Mouse (Mus musculus) activated CD4-positive, CD25-positive, alpha-beta regulatory T cell (primary cell): ENCODE measurements around the gene Smyd1. TPM values are rescaled to one million over a fixed set of nuclear protein-coding genes. Genes with fewer than 3 reads are reported as not detected.

Experiments used
- polyA plus RNA-seq, 2 experiments: library from polyadenylated mRNA; unstranded; fragments of 100-300 nt; shearing (Covaris generic); gene quantifications; one replicate each; pipeline ENCODE4 v1.2.1; 2017

Smyd1 gene
- polyA plus RNA-seq: not detected

DNA sequence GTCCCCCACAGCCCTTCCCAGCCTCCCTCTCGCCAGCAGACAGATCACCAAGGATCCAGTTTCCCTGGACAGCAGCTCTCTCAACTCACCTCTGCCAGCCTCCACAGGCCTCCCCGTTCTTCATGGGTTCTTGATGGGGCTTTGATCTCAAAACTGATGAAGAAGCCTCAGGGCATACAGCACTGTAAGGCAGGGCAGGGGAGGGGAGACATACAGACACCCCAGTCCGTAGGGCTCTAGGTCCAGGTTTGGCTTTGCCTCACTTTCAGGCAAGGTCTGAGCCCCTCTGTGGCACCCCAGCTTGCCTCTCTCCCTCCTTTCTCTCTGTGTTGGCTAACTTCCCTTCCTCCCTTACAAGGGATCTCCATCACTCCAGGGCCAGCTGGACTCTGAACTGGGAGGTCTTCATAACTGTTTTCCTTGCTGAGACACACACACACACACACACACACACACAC lies at the start of gene Smyd1:
Gene Smyd1, minus strand, starts transcription at position 408 of the 458 bp plus-strand sequence.

DNA sequence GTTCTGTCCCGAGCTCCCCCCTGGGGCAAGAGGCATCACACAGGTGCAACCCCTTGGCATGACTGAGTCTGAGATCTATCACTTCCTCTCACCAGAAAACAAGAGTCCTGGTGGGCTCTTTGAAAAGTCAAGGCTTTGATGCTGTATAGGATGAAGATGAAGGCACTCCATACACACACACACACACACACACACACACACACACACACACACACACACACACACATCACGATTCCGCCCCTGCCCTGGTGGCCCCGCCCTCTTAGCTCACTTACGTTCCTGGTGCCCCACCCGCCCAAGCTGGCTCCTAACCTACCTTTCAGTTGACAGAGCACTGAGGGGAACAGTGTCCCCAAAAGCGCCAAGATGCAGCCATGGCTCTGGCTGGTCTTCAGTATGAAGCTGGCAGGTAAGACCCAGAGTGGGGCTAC lies 473 bp upstream of the Smyd1 start, which contains the start of gene Cd8b1:
Gene Cd8b1, plus strand, starts transcription at position 298 of the 431 bp plus-strand sequence.

DNA sequence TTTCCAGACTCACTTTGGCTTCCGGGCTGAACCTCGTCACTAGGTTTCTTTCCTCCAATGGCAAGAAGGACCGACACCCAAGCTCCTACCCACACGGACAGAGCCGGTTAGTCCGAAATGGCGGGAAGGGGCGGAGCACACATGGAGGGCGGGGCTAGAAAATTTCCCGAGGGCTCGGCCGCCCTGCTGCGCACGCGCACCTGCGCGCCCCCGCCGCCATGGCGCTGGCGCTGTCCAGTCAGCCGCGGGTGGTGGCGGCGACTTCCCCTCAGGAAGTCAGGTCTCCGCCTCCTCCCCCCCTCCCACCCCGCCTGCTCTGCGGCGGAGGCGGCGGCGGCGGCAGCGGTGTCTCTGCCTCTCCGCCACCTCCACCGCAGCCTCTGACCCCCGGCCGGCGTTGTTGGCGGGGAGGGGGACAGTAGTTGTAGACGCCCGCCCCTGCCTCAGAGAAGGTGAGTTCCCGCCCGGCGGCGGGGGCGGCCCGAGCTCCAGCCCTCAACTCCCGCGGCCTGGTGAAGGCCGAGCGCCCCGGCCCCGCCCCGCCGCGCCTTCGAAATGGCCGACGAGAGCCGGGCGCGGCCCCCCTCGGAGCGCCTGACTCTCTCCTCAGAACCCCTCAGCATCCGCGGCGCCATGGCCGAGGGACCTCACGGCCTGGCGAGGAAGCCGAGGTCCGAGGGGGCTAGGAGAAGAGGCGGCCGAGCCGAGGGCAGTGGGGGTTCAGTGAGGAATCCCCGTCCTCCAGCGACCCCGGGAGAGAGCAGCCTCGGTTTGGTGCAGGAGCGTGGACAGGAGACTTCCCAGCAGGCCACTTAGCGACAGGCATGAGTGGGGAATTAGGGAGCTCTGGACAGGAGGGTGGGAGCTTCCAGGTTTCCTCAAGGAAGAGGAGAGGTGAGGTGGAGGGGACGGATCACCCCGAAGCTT lies 50.4 kb downstream of the Smyd1 start, which contains the start of gene Krcc1:
Gene Krcc1, plus strand, starts transcription at position 289 of the 927 bp plus-strand sequence.

DNA sequence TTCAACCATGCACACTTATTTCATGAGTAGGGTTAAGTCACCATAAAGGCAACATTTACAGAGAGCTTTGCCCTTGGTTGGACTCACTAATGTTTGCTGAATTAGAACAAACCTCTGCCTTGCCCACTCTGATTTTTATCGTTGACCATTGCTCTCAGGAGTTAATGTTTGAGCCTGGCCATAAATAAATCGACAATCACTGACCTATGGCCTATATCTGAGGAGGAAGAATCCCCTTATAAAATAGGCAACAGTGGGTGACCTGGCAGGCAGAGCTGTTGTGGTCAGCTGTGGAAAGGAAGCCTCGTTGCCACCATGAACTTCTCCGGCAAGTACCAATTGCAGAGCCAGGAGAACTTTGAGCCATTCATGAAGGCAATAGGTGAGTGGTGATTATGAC lies 122.4 kb downstream of the Smyd1 start, which contains the start of gene Fabp1:
Gene Fabp1, plus strand, starts transcription at position 216 of the 400 bp plus-strand sequence.

Other genes starting within 250 kb of the Smyd1 start
- 1 to 10 TPM; 2.4 to 4.1 TPM for gene Thnsl2, start 177.8 kb downstream of the Smyd1 start, polyA plus RNA-seq
- gene Fabp1, start 122.4 kb downstream of the Smyd1 start, polyA plus RNA-seq: not detected
- 10 to 100 TPM; 80.5 to 88.5 TPM for gene Krcc1, start 50.6 kb downstream of the Smyd1 start, polyA plus RNA-seq
- 10 to 100 TPM; 24.3 to 30.2 TPM for gene Cd8b1, start 555 bp upstream of the Smyd1 start, polyA plus RNA-seq
- 1 to 10 TPM; 1.9 to 4.6 TPM for gene Cd8a, start 51.2 kb upstream of the Smyd1 start, polyA plus RNA-seq
- gene Rmnd5a, start 118.4 kb upstream of the Smyd1 start, polyA plus RNA-seq: 10 to 100 TPM; 33.4 to 43.4 TPM
- 10 to 100 TPM; 24.4 to 32.8 TPM for gene Rnf103, start 171.7 kb upstream of the Smyd1 start, polyA plus RNA-seq
- 10 to 100 TPM; 71.7 to 74.2 TPM for gene Chmp3, start 221.6 kb upstream of the Smyd1 start, polyA plus RNA-seq